1 mouse cellular context compared by ENCODE assay signal in the genomic region with DNA sequence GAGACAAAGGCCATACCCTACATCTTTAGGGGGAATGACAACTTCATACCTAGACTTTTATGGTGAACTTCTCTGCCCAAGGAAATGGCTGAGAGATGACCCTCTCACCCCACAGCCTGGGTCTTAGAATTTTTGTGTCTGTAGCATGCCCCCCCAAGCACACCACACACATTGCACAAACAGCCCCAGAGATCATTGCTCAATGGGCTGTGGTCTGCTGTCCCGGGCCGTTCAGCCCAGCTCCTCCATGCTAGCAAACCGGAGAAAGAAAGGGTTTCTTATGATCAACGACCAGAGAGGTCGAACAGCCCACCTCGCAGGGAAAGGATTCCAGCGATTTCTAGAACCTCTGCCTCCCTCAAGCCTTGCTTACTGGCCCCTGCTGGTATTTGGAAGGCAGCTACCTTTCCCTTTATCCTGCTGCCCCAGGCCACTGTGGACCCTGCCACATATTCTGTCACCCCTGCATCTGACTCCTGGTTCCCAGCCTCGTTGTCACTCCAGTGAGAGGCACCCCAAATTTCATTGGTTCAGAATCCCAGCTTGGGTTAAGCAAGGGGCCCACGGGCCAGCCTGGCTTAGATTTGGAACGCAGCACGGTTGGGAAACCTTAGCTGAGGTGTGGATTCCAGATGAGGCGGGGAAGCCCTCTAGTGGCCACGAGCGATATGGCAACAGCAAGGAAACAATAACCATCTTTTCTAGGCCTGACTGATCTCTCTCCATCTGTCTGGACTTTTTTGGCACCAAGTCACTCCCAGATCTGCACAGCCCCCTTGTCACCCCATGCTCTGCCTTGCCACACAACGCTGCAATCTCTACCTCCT.
TF ChIP-seq lines count a peak whose summit lies in the region.

No protein-coding gene starts in this region.

TF ChIP-seq in MEL, 35 proteins besides CTCF, POLR2A, EP300 and RAD21 (continued from another document):
- TF ChIP-seq TBP (IDR thresholded peaks at IDR 0.05; ENCODE audit: low read depth, low read length) (0 out of 2 replicates have a peak, but pooled peaks have one; percentile 22), E2F4 (IDR thresholded peaks at IDR 0.05; ENCODE audit: borderline replicate concordance, low read depth, low read length) (no peak), SIN3A (IDR thresholded peaks at IDR 0.05; ENCODE audit: low read length) (peak; percentile 58; the same call in 1 of the 2 replicates), USF1 (IDR thresholded peaks at IDR 0.05; ENCODE audit: low read depth, low read length) (no peak), ZNF384 (IDR thresholded peaks at IDR 0.05; ENCODE audit: low read depth, low read length) (no peak), ZC3H11A (IDR thresholded peaks at IDR 0.05; ENCODE audit: low read depth, low read length) (peak; percentile 98), UBTF (IDR thresholded peaks at IDR 0.05; ENCODE audit: borderline replicate concordance, insufficient read depth, low read depth, low read length) (no peak)
